Mouse (Mus musculus): ENCODE results near the gene Adap2.
"Not testable (repeated sequence)": the region's sequence is repeated elsewhere in the genome, so short reads cannot be mapped to it uniquely, and the experiment has no call there.

Adap2 gene

DNA sequence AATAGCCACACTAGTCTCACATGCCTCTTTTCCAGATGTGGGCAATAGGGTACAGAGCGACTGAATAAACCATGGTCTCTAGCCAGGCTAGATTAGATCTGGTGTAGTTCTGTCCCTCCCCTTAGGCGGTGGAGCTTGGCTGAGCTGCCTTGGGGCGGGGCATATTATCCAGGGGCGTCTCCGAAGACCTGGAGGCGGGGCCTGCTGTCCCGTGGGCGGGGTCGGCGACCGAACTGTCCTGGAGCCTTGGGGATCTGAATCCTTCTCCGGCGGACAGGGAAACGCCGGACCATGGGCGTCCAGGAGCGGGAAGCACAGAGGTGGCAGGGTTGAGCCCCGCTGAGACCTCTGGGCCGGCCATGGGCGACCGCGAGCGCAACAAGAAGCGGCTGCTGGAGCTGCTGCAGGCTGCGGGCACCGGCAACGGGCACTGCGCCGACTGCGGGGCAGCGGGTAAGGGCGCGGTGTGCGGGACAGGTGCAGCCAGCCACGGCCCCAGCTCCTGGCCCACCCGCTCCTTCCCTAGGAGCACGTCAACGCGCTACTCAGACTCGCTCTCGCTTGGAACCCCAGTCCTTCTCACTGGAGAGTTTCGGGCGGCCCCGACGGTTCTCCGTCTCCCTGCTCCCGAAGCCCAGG, at the start of gene Adap2:
Gene Adap2, plus strand, starts transcription at position 249 of the 639 bp plus-strand sequence.
- peak; percentile 87 for DNase-seq (ENCODE audit: low spot score)

DNA sequence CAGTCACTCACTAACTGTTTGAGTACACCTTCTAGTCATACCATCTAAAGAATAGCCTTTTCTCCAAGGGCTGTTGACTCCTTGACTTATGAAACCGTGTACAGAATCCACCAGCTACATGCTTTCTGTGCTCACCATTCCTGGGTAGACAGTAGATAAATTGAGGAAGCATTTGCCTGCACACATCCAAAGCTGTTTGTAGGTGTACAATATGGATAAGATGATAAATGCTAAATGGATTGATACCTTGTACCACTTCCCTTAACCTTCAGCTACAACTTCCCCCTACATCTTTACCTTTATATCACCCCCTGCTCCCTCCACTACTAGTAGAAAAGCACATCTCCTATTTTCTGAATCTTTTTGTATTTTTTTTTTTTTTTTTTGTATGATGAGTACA, 49.5 kb upstream of the Adap2 start:
- DNase-seq (ENCODE audit: low spot score): no peak

DNA sequence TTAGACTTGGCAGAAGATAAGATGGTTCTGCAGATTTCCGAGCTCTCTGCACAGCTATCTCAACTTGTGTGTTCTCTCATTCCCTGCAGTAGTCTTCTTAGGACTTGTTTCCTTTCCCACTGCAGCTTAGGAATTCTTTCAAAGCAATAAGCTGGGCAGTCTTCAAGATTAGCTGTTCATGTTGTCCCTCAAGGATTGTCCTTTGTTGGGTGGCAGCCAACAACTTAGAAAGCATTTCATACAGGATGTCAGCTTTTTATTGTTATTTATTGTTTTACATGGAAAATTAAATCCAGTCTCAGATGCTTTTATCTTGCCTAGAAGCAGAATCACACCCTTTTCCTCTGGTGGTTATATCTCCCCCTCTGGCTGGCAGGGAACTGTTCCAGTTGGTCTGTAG, 37.5 kb upstream of the Adap2 start:
- DNase-seq (ENCODE audit: low spot score): no peak

DNA sequence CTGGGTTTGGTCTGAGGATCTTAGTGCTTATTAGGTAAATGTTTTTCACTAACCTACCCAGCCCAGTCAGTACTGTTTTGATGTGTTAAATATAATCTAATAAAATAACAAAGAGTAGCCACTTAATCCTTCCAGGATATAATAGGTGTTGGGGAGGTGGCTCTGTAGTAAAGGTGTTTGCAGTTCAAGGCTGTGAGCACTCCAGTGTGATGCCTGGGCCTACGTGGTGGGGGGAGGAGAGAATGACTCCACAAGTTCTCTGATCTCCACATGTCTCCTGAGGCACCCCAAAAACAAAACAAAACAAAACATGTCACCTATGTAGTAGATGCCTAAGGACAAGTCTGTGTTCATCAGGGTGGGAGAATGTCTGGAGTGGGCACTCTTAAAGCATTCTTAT, 21.9 kb upstream of the Adap2 start:
- no peak for DNase-seq (ENCODE audit: low spot score)

DNA sequence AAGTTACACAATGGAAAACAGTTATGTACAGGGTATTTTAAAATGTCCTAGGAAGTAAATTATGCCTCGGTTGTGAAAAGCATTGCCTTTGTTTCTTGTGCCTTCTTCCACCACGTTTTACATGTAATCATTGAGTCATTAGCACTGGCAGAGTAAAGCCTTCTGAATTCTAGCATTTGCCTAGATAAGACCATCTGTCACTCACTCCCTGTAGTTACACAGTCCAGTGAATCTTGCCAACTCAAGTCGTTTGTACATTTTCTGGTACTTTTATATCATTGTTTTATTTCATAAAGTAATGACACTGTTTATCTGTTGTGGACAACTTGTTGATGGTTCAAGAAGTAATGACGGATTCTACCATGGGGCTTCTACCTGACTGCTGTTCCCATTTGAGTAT, 19.2 kb upstream of the Adap2 start:
- no peak for DNase-seq (ENCODE audit: low spot score)

DNA sequence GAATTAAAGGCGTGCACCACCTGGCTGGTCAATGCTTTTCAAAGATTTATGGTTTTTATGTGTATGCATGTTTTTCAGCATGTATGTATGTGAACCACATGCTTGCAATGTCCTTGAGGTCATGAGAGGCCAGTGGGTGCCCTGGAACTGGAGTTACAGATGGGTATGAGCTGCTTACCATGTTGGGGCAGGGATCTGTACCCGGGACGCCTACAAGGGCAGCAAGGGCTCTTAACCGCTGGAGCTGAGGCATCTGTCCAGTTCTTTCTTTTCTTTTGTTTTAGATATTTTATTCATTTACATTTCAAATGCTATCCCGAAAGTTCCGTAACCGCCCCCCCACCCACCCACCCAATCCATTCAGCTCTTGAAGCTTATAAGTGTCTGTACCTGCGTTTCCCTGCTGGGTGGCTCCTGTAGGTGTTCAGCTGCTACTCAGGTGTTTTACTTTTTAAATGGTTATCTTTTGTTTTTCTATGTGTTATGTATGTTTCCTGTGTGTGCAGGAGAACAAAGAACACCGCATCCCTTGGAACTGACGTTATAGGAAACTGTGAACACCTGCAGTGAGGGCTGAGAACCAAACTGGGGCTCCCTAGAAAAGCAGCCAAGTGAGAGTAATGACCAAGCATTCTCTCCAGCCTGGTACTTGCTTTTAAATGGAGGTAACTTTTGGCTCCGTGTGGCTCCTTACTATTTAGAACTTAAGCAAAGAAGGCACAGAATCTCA, 17.8 kb upstream of the Adap2 start:
- DNase-seq (ENCODE audit: low spot score): no peak

DNA sequence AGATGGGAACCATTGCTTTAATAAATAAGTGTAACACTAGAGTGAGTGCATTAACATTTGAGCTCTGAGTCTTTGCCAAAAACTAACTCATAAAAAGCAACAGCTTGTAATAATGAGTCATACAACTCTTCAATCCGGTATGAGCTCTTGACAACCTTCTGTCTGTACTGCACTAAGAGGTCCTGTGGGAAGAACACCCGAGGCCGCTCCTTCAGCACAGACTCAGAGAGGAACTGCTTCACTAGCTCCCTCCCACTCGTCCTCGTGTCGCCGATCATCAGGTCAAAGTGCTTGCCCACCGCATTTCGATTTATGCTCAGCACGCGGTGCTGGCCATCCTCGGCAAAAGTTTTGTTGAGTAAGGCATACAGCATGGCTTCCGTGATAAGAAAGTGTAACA, 17.1 kb upstream of the Adap2 start:
- DNase-seq (ENCODE audit: low spot score): no peak

DNA sequence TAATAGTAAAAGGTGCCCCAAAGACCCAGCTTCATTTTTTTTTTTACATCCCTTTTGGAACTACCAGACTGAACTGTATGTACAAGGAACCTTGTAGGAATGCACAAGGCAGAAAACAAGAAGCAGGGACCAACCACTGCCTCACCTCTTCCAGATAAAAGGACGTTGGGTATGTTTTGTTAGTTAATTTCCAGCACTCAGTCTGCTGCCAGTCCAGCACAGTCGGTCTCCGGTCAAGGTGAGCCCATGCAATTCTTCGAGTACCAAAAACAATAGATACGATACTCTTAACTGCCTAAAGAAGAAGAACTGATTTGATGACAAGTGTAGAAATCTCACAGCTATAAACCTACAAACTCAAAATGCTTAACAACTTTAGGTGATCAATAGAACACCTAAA, 16.1 kb upstream of the Adap2 start:
- no peak for DNase-seq (ENCODE audit: low spot score)

DNA sequence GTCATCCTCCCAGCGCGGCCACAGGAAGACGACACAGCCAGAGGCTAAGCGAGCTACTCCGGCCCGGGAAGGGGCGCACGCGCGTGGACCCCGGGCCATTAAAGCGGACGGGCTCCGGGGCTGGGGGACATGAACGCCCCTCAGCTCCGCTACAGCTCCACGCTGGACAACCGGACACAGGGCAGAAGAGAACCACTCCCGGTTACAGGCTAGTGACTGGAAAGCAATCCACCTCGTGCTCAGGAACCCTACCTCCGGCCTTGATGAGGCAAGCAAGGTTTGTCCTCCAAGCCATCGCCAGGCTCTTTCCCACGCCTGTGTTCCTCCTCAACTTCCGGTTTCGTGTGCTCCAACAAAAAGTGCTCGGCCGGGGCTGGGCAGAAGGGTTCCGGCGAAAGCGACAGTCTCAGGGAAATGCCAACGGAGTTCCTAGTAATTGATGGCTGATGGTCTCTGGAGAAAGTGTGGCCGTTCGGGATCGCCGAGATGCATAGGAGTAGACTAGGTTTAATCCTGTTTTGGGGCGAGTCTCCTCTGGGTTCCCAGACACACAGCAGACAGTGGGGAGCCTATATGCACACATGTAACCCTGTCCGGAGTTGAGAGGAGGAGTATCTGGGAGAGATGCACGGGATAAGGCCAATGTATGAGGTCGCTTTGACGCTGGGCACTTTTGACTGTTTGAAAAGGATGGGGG, 11.9 kb upstream of the Adap2 start, which contains the start of gene Tefm:
Gene Tefm, minus strand, starts transcription at position 351 of the 697 bp plus-strand sequence.
- peak; percentile 86 for DNase-seq (ENCODE audit: low spot score)

DNA sequence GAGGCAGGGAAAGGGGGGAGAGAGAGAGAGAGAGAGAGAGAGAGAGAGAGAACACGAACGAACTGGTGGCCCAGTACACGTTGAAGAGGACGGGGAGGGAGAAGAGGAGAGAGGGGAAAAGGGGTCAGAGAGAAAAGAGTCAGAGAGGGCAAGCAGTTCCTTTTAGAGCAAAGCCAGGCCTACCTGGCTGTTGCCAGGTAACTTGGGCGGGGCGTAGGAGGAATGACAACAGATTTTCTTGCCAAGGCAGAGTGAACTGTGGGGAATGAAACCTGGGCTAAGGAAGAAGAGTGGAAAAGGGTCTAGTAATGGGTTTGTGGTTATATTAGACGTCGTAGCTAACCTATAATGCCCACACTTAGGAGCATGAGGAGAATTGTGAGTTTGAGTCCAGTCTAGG, 11.0 kb upstream of the Adap2 start:
- no peak for DNase-seq (ENCODE audit: low spot score)

DNA sequence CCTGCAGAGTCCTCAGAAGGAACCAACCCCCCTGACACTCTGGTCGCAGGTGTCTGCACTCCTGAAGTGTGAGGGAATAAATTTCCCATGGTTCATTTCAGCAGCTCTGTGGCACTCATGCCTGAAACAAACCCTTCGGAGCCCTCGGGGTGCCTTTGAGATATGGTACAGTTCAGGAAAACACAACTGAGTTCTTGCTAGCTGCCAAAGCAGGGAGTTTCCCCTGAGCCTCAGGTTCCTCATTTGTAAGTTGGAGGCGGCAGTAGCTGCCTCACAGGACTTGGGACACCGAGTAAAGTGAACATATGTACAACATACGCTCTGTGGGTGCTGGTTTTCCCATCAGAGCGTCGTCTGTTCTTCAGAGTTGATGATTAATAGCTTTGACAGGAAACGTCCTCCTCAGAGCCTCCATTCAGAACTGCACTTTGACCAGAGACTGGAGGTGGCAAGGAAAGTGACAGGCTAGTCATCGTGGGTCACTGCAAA, 8.1 kb upstream of the Adap2 start:
- no peak for DNase-seq (ENCODE audit: low spot score)

DNA sequence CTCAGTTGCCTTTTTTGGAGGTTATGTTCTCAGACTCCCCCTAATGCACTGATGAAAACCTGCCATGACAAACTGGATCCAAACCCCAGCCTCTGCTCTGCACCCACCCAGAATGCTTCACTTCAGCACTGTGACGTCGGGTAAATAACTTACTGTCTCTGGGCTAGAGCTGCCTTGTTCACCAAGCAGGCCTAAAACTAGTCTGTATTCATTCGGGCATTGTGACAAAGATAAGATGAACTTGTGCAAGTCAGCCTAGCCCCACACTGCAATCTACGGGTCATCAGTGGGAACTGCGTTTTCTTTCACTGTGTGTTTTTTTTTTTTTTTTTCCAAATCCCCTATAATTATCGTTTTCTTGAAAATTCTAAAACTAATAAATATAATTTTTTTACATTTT, 6.2 kb upstream of the Adap2 start:
- DNase-seq (ENCODE audit: low spot score): no peak

DNA sequence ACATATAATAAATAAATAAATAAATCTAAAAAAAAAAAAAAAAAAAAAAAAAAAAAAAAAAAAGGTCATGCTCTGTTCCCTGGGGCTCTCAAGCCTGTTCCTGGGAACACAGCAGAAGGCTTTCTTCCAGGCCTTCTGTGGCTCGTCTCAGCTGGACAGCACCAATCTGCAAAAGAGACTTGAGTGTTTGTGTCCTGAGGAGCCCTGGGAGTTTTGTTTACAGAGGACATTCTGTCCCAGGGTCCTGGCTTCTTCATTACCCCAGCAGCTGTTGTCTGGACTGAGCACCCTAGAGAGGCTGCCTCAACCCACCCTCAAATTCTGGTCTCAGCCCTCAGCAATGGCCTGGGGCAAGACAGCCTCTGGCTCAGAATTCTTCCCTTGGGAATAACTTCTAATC, 5.6 kb upstream of the Adap2 start:
- peak; percentile 64 for DNase-seq (ENCODE audit: low spot score)

DNA sequence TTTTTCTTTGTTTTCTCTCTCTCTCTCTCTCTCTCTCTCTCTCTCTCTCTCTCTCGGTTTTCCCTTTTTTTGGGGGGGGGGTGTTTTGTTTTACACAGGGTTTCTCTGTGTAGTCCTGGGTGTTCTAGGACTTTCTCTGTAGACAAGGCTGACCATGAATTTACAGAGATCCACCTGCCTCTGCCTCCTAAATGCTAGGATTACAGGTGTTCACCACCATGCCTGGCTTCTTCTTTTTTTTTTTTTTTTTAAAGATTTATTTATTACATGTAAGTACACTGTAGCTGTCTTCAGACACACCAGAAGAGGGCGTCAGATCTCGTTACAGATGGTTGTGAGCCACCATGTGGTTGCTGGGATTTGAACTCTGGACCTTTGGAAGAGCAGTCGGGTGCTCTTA, 4.9 kb upstream of the Adap2 start:
- DNase-seq (ENCODE audit: low spot score): not testable (repeated sequence)

DNA sequence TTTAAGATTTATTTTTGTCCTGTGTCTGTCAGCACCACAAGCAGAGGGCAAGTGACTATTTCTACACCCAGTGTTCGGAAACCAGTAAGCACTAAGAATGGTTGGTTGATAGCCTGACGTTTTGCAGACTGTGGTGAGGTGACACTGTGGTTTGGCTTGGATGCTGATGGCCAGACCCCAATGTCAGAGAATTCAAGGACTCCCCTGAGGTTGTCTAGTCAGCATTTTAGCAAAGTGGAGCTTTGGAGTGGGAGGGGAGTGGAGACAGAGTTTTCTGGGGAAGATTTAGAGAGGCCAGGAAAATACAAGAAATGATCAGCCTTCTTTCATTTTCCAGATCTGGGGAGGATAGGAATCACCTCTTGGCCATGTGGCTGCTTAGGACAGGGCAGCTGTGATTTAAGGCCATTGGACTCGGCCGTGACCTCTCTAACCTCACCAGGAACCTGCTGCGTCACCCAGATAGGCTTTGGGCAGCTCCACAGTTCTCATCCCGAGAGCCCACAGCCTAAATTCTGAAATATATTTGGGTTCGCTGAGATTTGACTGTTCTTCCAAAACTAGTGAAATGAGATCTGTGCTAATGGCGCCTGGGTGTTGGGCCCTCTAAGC, 4.4 kb upstream of the Adap2 start:
- no peak for DNase-seq (ENCODE audit: low spot score)

DNA sequence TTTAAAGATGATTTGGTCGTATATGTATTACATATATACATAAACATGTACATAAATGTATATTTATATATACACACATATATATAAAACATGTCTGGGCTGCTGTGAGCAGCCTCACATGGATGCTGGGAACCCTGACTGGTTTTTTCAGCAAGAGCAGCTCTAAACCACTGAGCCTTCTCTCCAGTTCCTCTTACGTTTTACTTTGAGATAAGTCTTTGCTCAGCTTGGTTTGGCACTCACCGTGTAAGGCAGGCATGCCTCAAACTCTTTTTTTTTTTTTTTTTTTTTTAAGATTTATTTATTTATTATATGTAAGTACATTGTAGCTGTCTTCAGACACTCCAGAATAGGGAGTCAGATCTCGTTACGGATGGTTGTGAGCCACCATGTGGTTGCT, 3.3 kb upstream of the Adap2 start:
- no peak for DNase-seq (ENCODE audit: low spot score)

DNA sequence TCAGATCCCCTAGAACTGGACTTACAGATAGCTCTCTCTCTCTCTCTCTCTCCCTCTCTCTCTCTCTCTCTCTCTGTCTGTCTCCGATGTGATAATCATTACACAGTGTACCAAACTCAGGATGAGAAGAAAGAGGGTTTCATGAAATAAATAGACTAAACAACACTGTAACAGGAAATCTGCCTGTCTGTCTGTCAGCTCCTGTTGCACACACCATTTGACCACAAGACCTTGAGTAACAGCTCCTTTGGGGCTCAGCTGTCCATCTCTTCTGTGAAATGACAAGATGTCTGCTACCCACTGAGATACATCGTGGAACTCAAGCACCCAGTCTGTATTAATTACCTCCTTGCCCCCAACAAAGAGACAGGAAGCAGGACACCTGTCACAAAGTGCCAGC, 2.4 kb upstream of the Adap2 start:
- DNase-seq (ENCODE audit: low spot score): no peak

DNA sequence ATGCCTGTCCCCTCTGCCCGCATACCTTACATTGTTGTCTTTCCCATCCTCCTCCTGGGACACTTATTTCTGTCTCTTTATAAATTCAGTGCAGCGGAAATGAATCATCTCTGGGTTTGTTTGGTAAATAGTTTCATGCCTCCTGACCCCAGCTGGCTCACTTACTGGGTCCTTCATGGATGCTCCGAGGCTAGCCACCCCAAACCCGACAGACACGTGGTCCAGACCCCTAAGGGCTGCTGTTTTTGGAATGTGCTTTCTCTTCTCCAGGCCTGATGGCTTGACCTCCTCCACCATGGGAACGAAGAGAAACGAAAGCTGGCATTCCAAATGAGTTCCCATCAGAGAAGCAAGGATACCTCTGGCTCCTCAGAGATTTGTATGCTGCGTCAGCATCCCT, 1.5 kb upstream of the Adap2 start:
- no peak for DNase-seq (ENCODE audit: low spot score)

DNA sequence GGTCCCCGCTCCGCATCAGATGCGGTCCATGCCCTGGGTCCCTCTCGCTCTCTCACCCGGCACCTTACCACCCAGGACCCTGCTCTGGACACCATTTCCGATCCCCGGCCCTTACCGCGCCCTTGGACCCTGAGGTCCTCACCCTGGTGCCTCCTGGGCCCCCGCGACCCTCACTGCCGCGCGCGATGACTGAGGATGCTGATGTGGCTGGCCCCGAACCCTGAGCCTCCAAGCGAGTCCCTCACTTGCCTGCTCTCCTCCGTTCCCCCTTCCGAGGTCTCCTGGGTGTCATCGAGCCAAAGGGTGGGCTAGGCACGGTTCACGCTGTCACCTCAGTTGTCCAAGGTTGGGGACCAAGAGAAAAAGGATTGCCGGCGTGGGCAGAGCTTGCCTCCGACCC, 596 bp downstream of the Adap2 start:
- no peak for DNase-seq (ENCODE audit: low spot score)

DNA sequence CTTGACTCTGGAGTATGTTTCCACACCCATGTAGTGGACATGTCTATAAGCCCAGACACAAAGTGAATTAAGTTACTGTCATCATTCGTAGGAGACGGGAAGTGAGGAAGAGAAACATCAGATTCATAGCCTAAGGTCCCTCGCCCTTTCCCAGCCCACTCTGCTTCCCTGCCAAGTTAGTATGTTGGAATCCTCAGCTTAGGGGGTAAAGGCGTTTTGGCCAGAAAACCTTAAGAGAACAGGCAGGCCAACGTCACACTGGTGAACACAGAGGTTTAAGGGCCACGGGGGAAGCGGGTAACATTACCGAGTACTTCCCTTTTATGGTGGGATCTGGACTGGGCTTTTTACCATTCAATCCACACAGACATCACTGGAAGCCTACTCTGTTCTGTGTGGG, 1.6 kb downstream of the Adap2 start:
- no peak for DNase-seq (ENCODE audit: low spot score)

DNA sequence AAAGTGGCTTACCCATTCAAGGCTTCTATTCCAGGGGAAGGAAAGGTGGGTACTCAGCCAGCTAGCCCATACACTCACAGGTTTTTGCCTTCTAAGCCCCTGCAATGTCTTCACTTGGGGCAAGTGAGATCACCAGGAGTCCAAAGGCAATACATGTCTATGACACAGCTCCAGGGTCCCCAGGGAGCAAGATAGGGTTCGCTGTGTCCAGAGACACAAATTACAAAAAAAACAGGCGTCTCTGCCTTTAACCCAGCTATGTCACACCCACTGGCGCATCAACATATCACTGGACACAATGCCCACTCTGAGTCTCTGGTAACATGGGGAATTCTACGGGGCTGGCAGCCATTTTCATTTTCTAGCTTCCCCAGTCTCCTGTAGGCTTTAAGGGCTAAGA, 2.1 kb downstream of the Adap2 start:
- DNase-seq (ENCODE audit: low spot score): no peak

DNA sequence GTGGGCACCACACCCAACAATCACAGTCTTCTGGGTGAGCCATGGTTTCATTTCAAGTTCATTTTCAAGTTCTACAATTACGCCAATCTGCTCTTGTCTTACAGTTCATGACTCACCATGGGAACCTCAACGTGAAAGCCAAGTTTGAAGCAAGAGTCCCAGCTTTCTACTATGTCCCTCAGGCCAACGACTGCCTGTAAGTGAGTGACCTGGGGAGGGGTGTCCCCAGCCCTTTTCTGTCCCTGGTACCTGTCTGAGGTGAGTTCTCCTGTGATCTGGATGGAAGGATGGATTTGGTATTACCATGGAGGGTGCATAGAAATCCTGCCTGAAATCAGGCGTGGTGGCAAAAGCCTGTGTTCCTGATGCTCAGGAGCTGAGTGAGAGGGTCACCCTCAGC, 2.9 kb downstream of the Adap2 start:
- no peak for DNase-seq (ENCODE audit: low spot score)

DNA sequence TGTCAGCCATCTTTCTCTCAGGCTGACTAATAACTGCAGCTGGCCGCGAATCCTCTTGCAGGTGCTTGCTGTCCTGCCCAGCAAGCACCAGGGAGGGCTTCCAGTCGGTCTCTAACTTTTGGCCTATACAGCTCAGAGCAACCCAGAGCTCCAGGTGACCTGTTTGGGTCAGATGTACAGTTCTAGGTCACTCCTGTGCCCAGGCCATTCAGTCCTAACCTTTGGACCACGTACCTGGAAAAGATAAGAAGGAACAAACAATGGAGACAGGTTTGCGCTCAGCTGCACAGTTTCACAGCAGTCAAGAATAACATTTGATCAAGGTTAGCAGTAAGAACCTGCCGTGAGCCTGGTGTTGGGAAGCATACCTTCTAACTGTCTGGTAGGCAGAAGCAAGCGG, 5.1 kb downstream of the Adap2 start:
- DNase-seq (ENCODE audit: low spot score): no peak
